ENCODE assay signal across 10 mouse cellular contexts in genomic region chr10:80377716-80378115, GRCm38 (mm10). TPM values are rescaled to one million over a fixed set of nuclear protein-coding genes. Genes with fewer than 3 reads are reported as not detected.
A peak's percentile ranks its signal among the peaks of the same experiment; 100 is the strongest.
DNase-seq lines count a peak whose midpoint lies in the region; ATAC-seq and TF ChIP-seq lines count a peak whose summit lies in the region.
"Had no signal": no experiment of that assay in that cellular context is flagged by ENCODE, and none has a peak within 500 bp of the region (broad histone marks: within the 10 kb centered on the region; RNA-seq: fewer than 3 reads in every experiment).

No protein-coding gene starts in this region.

- 51% methylated on average over 10 of the region's 10 CpGs for WGBS in heart, adult 2 months
- 39% methylated on average over 10 of the region's 10 CpGs for WGBS in heart, embryonic 12.5 days
- WGBS in small intestine, adult 2 months: 50% methylated on average over 10 of the region's 10 CpGs
- WGBS in hindbrain, embryonic 16.5 days: 45% methylated on average over 10 of the region's 10 CpGs

- no peak for ATAC-seq in heart, embryonic 12.5 days (ENCODE audit: insufficient number of reproducible peaks, low FRiP score)
- no peak for ATAC-seq in hindbrain, embryonic 16.5 days

- H3K9me3 ChIP-seq in heart, embryonic 12.5 days (replicated peaks): no peaks in the 10 kb centered on the region
- H3K9me3 ChIP-seq in hindbrain, embryonic 16.5 days (ENCODE audit: control insufficient read depth, low read length): no peaks in the 10 kb centered on the region
- H3K9me3 ChIP-seq: hindbrain, embryonic 13.5 days had no signal

- no peak overlapping the region for H3K27ac ChIP-seq in heart, adult 2 months
- H3K27ac ChIP-seq in heart, embryonic 12.5 days (ENCODE audit: poor library complexity, severe bottlenecking): no peak overlapping the region
- no peak overlapping the region for H3K27ac ChIP-seq in small intestine, adult 2 months (ENCODE audit: insufficient read depth, low read depth, low read length)
- no peak overlapping the region for H3K27ac ChIP-seq in hindbrain, embryonic 16.5 days (ENCODE audit: low read depth, low read length)
- H3K27ac ChIP-seq: hindbrain, embryonic 13.5 days had no signal

- no peaks in the 10 kb centered on the region for H3K79me2 ChIP-seq in heart, adult 2 months (replicated peaks; ENCODE audit: control insufficient read depth, insufficient read depth, low read length)

- no peak overlapping the region for H3K9ac ChIP-seq in heart, adult 2 months (ENCODE audit: low read depth, low read length)
- no peak overlapping the region for H3K9ac ChIP-seq in heart, embryonic 12.5 days
- H3K9ac ChIP-seq in hindbrain, embryonic 16.5 days (ENCODE audit: low read depth, low read length): no peak overlapping the region
- H3K9ac ChIP-seq: hindbrain, embryonic 13.5 days had no signal

- no peaks in the 10 kb centered on the region for H3K27me3 ChIP-seq in heart, adult 2 months (ENCODE audit: control insufficient read depth, insufficient read depth, low read length)
- H3K27me3 ChIP-seq in heart, embryonic 12.5 days (replicated peaks): peaks cover 8% of the 10 kb centered on the region
- no peaks in the 10 kb centered on the region for H3K27me3 ChIP-seq in small intestine, adult 2 months (ENCODE audit: control insufficient read depth, insufficient read depth, low read length)
- H3K27me3 ChIP-seq in hindbrain, embryonic 16.5 days (replicated peaks; ENCODE audit: control insufficient read depth, insufficient read depth, low read length): no peaks in the 10 kb centered on the region

- no peak for DNase-seq in heart, adult 2 months
- DNase-seq in retina, postnatal 1 day: peak; percentile 25
- no peak for DNase-seq in retina, embryonic 14.5 days (ENCODE audit: low spot score)
- DNase-seq in T-cell, adult 2 months (ENCODE audit: low spot score): peak; percentile 39
- DNase-seq in gastrocnemius, postnatal 4 days (ENCODE audit: low spot score in 2 of 2): no peak

- H3K4me1 ChIP-seq in heart, adult 2 months (ENCODE audit: control insufficient read depth, insufficient read depth, low read length): no peaks in the 10 kb centered on the region
- no peaks in the 10 kb centered on the region for H3K4me1 ChIP-seq in heart, embryonic 12.5 days (replicated peaks)
- no peaks in the 10 kb centered on the region for H3K4me1 ChIP-seq in small intestine, adult 2 months (ENCODE audit: control insufficient read depth, insufficient read depth, insufficient read length, low read length)
- peaks cover 2% of the 10 kb centered on the region; the same call in 1 of the 2 replicates for H3K4me1 ChIP-seq in hindbrain, embryonic 16.5 days (ENCODE audit: control insufficient read depth, insufficient read depth, low read depth, low read length)

- intact Hi-C loops in heart, adult 2 months (cut with DNase I): loop anchor here (5.0 kb wide), 1 partner anchor 130 kb away; no protein-coding TSS in a partner anchor

- no peak for TF ChIP-seq POLR2A in heart, adult 2 months (IDR thresholded peaks at IDR 0.05; ENCODE audit: insufficient read depth, low read depth, low read length)
- TF ChIP-seq POLR2A in small intestine, adult 2 months (IDR thresholded peaks at IDR 0.05; ENCODE audit: low read depth, low read length): no peak

- H3K4me2 ChIP-seq in heart, embryonic 12.5 days: no peak overlapping the region
- H3K4me2 ChIP-seq in hindbrain, embryonic 16.5 days (ENCODE audit: low read length): no peak overlapping the region
- H3K4me2 ChIP-seq: hindbrain, embryonic 13.5 days had no signal

- no peaks in the 10 kb centered on the region for H3K36me3 ChIP-seq in heart, adult 2 months (ENCODE audit: control insufficient read depth, insufficient read depth, low read length)
- H3K36me3 ChIP-seq in heart, embryonic 12.5 days: peaks cover 30% of the 10 kb centered on the region
- H3K36me3 ChIP-seq in small intestine, adult 2 months (ENCODE audit: control insufficient read depth, insufficient read depth, low read length): peaks cover 12% of the 10 kb centered on the region
- H3K36me3 ChIP-seq in hindbrain, embryonic 16.5 days (ENCODE audit: control insufficient read depth, insufficient read depth, low read length): peaks cover 26% of the 10 kb centered on the region

- peak; percentile 74 for TF ChIP-seq CTCF in heart, adult 2 months (IDR thresholded peaks at IDR 0.05)
- TF ChIP-seq CTCF in small intestine, adult 2 months (IDR thresholded peaks at IDR 0.05; ENCODE audit: extremely low read depth, insufficient read length, insufficient replicate concordance, low read depth, low read length): peak; percentile 67; the same call in 1 of the 2 replicates

- no peak for TF ChIP-seq EP300 in heart, adult 2 months (IDR thresholded peaks at IDR 0.05; ENCODE audit: insufficient read depth, low read depth, low read length)

- H3K4me3 ChIP-seq in heart, adult 2 months: no peak overlapping the region
- H3K4me3 ChIP-seq in heart, embryonic 12.5 days: no peak overlapping the region
- H3K4me3 ChIP-seq in small intestine, adult 2 months (ENCODE audit: low read depth, low read length): no peak overlapping the region
- H3K4me3 ChIP-seq in hindbrain, embryonic 16.5 days (ENCODE audit: low read length): no peak overlapping the region
- H3K4me3 ChIP-seq: hindbrain, embryonic 13.5 days; megakaryocyte, embryonic 14.5 days had no signal

RNA-seq across cellular contexts. Expression of gene Mex3d, which starts 9.7 kb away (rescaled TPM):
- total RNA-seq in heart, adult 2 months (2021): 1 to 10 TPM; 7.3 to 7.5 TPM
- polyA plus RNA-seq in heart, adult 2 months (2012; rRNA removed): 5.8 and 7.9 TPM in 2 replicates
- polyA plus RNA-seq in heart, embryonic 12.5 days (2016; fragmentation: Nextera tagmentation; extraction: Ambion mirVana): 6.1 and 6.2 TPM in 2 replicates
- 10.3 and 20.6 TPM in 2 replicates for polyA plus RNA-seq in small intestine, adult 2 months (2012; rRNA removed)
- 10 to 100 TPM; 17.8 to 18.9 TPM for total RNA-seq in gastrocnemius, postnatal 4 days (2021)
- 9.1 and 9.2 TPM in 2 replicates for polyA plus RNA-seq in hindbrain, embryonic 16.5 days (2015; fragmentation: Nextera tagmentation; extraction: Ambion mirVana)

RNA-seq across cellular contexts. Expression of gene Plk5, which starts 21.5 kb away (rescaled TPM):
- total RNA-seq in heart, adult 2 months (2021): under 1 TPM; 0.50 to 0.63 TPM
- polyA plus RNA-seq in heart, adult 2 months (2012; rRNA removed): 2.0 and 2.7 TPM in 2 replicates
- not detected in 2 replicates for polyA plus RNA-seq in heart, embryonic 12.5 days (2016; fragmentation: Nextera tagmentation; extraction: Ambion mirVana)
- polyA plus RNA-seq in small intestine, adult 2 months (2012; rRNA removed): 0.75 and 5.9 TPM in 2 replicates
- total RNA-seq in gastrocnemius, postnatal 4 days (2021): under 1 TPM in 1 of 2 experiments, not detected in 1; 0.34 TPM
- polyA plus RNA-seq in hindbrain, embryonic 16.5 days (2015; fragmentation: Nextera tagmentation; extraction: Ambion mirVana): 9.3 and 11.0 TPM in 2 replicates

RNA-seq across cellular contexts. Expression of gene Mbd3, which starts 21.6 kb away (rescaled TPM):
- 10 to 100 TPM; 86.5 to 95.2 TPM for total RNA-seq in heart, adult 2 months (2021)
- polyA plus RNA-seq in heart, adult 2 months (2012; rRNA removed): 91.4 and 95.1 TPM in 2 replicates
- 176 and 181 TPM in 2 replicates for polyA plus RNA-seq in heart, embryonic 12.5 days (2016; fragmentation: Nextera tagmentation; extraction: Ambion mirVana)
- 55.1 and 85.7 TPM in 2 replicates for polyA plus RNA-seq in small intestine, adult 2 months (2012; rRNA removed)
- 100 to 1,000 TPM; 139 to 140 TPM for total RNA-seq in gastrocnemius, postnatal 4 days (2021)
- 196 and 207 TPM in 2 replicates for polyA plus RNA-seq in hindbrain, embryonic 16.5 days (2015; fragmentation: Nextera tagmentation; extraction: Ambion mirVana)

RNA-seq across cellular contexts. Expression of gene Uqcr11, which starts 28.9 kb away (rescaled TPM):
- total RNA-seq in heart, adult 2 months (2021): 1,000 to 10,000 TPM; 1,743 to 1,981 TPM
- 5,192 and 5,251 TPM in 2 replicates for polyA plus RNA-seq in heart, adult 2 months (2012; rRNA removed)
- 951 and 1,026 TPM in 2 replicates for polyA plus RNA-seq in heart, embryonic 12.5 days (2016; fragmentation: Nextera tagmentation; extraction: Ambion mirVana)
- 2,051 and 2,588 TPM in 2 replicates for polyA plus RNA-seq in small intestine, adult 2 months (2012; rRNA removed)
- total RNA-seq in gastrocnemius, postnatal 4 days (2021): 100 to 1,000 TPM; 640 to 657 TPM
- 704 and 759 TPM in 2 replicates for polyA plus RNA-seq in hindbrain, embryonic 16.5 days (2015; fragmentation: Nextera tagmentation; extraction: Ambion mirVana)

RNA-seq across cellular contexts. Expression of gene Adamtsl5, which starts 29.5 kb away (rescaled TPM):
- 10 to 100 TPM; 71.9 to 84.5 TPM for total RNA-seq in heart, adult 2 months (2021)
- 80.9 and 85.2 TPM in 2 replicates for polyA plus RNA-seq in heart, adult 2 months (2012; rRNA removed)
- polyA plus RNA-seq in heart, embryonic 12.5 days (2016; fragmentation: Nextera tagmentation; extraction: Ambion mirVana): 5.3 and 6.7 TPM in 2 replicates
- 74.2 and 136 TPM in 2 replicates for polyA plus RNA-seq in small intestine, adult 2 months (2012; rRNA removed)
- total RNA-seq in gastrocnemius, postnatal 4 days (2021): 10 to 100 TPM; 15.5 to 16.5 TPM
- polyA plus RNA-seq in hindbrain, embryonic 16.5 days (2015; fragmentation: Nextera tagmentation; extraction: Ambion mirVana): 1.1 and 1.8 TPM in 2 replicates

Comparison
In these comparisons a context has a peak if more than half of its experiments do, and no peak if none do; other contexts are left out.
1. DNase-seq: peak in retina, postnatal 1 day (single experiment) and T-cell, adult 2 months (single experiment); none in heart, adult 2 months (0 of 2), retina, embryonic 14.5 days (single experiment) and gastrocnemius, postnatal 4 days (0 of 2).